9 mouse cellular contexts compared by ENCODE assay signal in genomic region chr10:37683101-37683500, GRCm38 (mm10).
DNase-seq lines count a peak whose midpoint lies in the region; ATAC-seq and TF ChIP-seq lines count a peak whose summit lies in the region.
"Had no signal": no experiment of that assay in that cellular context is flagged by ENCODE, and none has a peak within 500 bp of the region (broad histone marks: within the 10 kb centered on the region; RNA-seq: fewer than 3 reads in every experiment).

No protein-coding gene starts in this region.

- DNase-seq in heart, adult 9 months (ENCODE audit: low spot score in 2 of 2), result peak; percentile 17 to 57
- no peak for DNase-seq in midbrain, embryonic 11.5 days (ENCODE audit: low spot score, missing footprints)
- DNase-seq in forebrain, postnatal 0 days, result peak; percentile 7
- no peak for DNase-seq in spleen, adult 12 weeks (ENCODE audit: low spot score)
- DNase-seq in thymus, postnatal 25 days, result no peak
- DNase-seq: lung, adult 2 months; right cerebral cortex, postnatal 25 days had no signal

- H3K9ac ChIP-seq in heart, embryonic 11.5 days (ENCODE audit: low read depth, low read length), result no peak overlapping the region
- H3K9ac ChIP-seq in midbrain, embryonic 11.5 days (ENCODE audit: low read length), result no peak overlapping the region
- H3K9ac ChIP-seq in midbrain, embryonic 15.5 days, result no peak overlapping the region
- no peak overlapping the region for H3K9ac ChIP-seq in forebrain, postnatal 0 days

- H3K36me3 ChIP-seq in heart, embryonic 11.5 days (ENCODE audit: control insufficient read depth, insufficient read depth, low read length), result no peaks in the 10 kb centered on the region
- no peaks in the 10 kb centered on the region for H3K36me3 ChIP-seq in midbrain, embryonic 11.5 days (ENCODE audit: control insufficient read depth, insufficient read depth, low read length)
- no peaks in the 10 kb centered on the region for H3K36me3 ChIP-seq in midbrain, embryonic 15.5 days (replicated peaks)
- H3K36me3 ChIP-seq in forebrain, postnatal 0 days (ENCODE audit: insufficient read depth), result no peaks in the 10 kb centered on the region

- TF ChIP-seq CTCF in forebrain, postnatal 0 days (IDR thresholded peaks at IDR 0.05; ENCODE audit: low read depth), result no peak

- H3K27ac ChIP-seq in heart, embryonic 11.5 days (ENCODE audit: low read depth, low read length), result no peak overlapping the region
- peak overlapping the region; percentile 25; the same call in 1 of the 2 replicates for H3K27ac ChIP-seq in midbrain, embryonic 11.5 days (ENCODE audit: low read depth, low read length)
- no peak overlapping the region for H3K27ac ChIP-seq in midbrain, embryonic 15.5 days
- no peak overlapping the region for H3K27ac ChIP-seq in forebrain, postnatal 0 days (ENCODE audit: low read depth, low read length)

- H3K4me2 ChIP-seq in heart, embryonic 11.5 days, result no peak overlapping the region
- no peak overlapping the region for H3K4me2 ChIP-seq in midbrain, embryonic 11.5 days
- no peak overlapping the region for H3K4me2 ChIP-seq in midbrain, embryonic 15.5 days
- no peak overlapping the region for H3K4me2 ChIP-seq in forebrain, postnatal 0 days (ENCODE audit: low read depth)

- no peaks in the 10 kb centered on the region for H3K9me3 ChIP-seq in heart, embryonic 11.5 days (replicated peaks; ENCODE audit: control insufficient read depth, low read length)
- no peaks in the 10 kb centered on the region for H3K9me3 ChIP-seq in midbrain, embryonic 11.5 days (ENCODE audit: control insufficient read depth, low read length)
- H3K9me3 ChIP-seq in midbrain, embryonic 15.5 days, result no peaks in the 10 kb centered on the region
- no peaks in the 10 kb centered on the region for H3K9me3 ChIP-seq in forebrain, postnatal 0 days (ENCODE audit: low read length)

- no peaks in the 10 kb centered on the region for H3K27me3 ChIP-seq in heart, embryonic 11.5 days (ENCODE audit: control insufficient read depth, insufficient read depth, low read length)
- H3K27me3 ChIP-seq in midbrain, embryonic 11.5 days (ENCODE audit: control insufficient read depth, insufficient read depth, low read length), result no peaks in the 10 kb centered on the region
- H3K27me3 ChIP-seq in midbrain, embryonic 15.5 days (replicated peaks), result no peaks in the 10 kb centered on the region
- no peaks in the 10 kb centered on the region for H3K27me3 ChIP-seq in forebrain, postnatal 0 days (ENCODE audit: insufficient read depth, low read length)

- no peak overlapping the region for H3K4me3 ChIP-seq in heart, embryonic 11.5 days (ENCODE audit: low read depth, low read length)
- H3K4me3 ChIP-seq in midbrain, embryonic 11.5 days (ENCODE audit: low read depth, low read length), result no peak overlapping the region
- H3K4me3 ChIP-seq in midbrain, embryonic 15.5 days, result no peak overlapping the region
- no peak overlapping the region for H3K4me3 ChIP-seq in forebrain, postnatal 0 days (ENCODE audit: low read depth, low read length)

- H3K4me1 ChIP-seq in heart, embryonic 11.5 days (ENCODE audit: control insufficient read depth, insufficient read depth, low read length), result no peaks in the 10 kb centered on the region
- peaks cover 3% of the 10 kb centered on the region; the same call in 1 of the 2 replicates for H3K4me1 ChIP-seq in midbrain, embryonic 11.5 days (ENCODE audit: control insufficient read depth, insufficient read depth, low read length)
- H3K4me1 ChIP-seq in midbrain, embryonic 15.5 days, result no peaks in the 10 kb centered on the region
- no peaks in the 10 kb centered on the region for H3K4me1 ChIP-seq in forebrain, postnatal 0 days (ENCODE audit: insufficient read depth)

- no peak for ATAC-seq in heart, embryonic 11.5 days (replicated peaks; ENCODE audit: insufficient number of reproducible peaks, low FRiP score, low TSS enrichment)
- ATAC-seq in midbrain, embryonic 11.5 days (ENCODE audit: low FRiP score), result peak; percentile 85
- ATAC-seq in midbrain, embryonic 15.5 days (replicated peaks), result no peak
- ATAC-seq in forebrain, postnatal 0 days, result no peak

Comparison
In these comparisons a context has a peak if more than half of its experiments do, and no peak if none do; other contexts are left out.
1. DNase-seq: peak in heart, adult 9 months (2 of 2) and forebrain, postnatal 0 days (single experiment); none in midbrain, embryonic 11.5 days (single experiment), spleen, adult 12 weeks (single experiment) and thymus, postnatal 25 days (single experiment).